Mouse (Mus musculus) kidney, postnatal 0 days (tissue): ENCODE results near the gene Greb1. TPM values are rescaled to one million over a fixed set of nuclear protein-coding genes. Genes with fewer than 3 reads are reported as not detected.

Experiments
- ATAC-seq: fragments of 200-750 bp; cut with Nextera tagmentation; replicated peaks from 2 replicates; pipeline ENCODE4 v1.8.0; 2017; ENCODE audit warnings: low read depth, moderate number of reproducible peaks, moderate TSS enrichment, moderate library complexity; ENCODE audit not compliant: low FRiP score
- DNase-seq: peaks from one replicate; pipeline ENCODE4 v3.0.0-alpha.2; 2016; ENCODE audit warnings: low spot score
- H3K27ac ChIP-seq: fragments of 300-500 bp; sonication (generic); 2 replicates; pipeline ENCODE4 v1.5.1; 2014; ENCODE audit warnings: mild to moderate bottlenecking
- H3K27me3 ChIP-seq: fragments of 300-500 bp; sonication (generic); 2 replicates; pipeline ENCODE4 v1.6.1; 2014; ENCODE audit warnings: low read length, mixed read lengths; ENCODE audit not compliant: insufficient read depth
- H3K36me3 ChIP-seq: fragments of 300-500 bp; sonication (generic); 2 replicates; pipeline ENCODE4 v1.6.1; 2014; ENCODE audit warnings: low read length, mixed read lengths; ENCODE audit not compliant: insufficient read depth
- H3K4me1 ChIP-seq: fragments of 300-500 bp; sonication (generic); replicated peaks from 2 replicates; pipeline ENCODE4 v1.6.1; 2014; ENCODE audit warnings: antibody characterized with exemption, low read length, mixed read lengths; ENCODE audit not compliant: insufficient read depth
- H3K4me2 ChIP-seq: fragments of 300-500 bp; sonication (generic); 2 replicates; pipeline ENCODE4 v1.6.1; 2014; ENCODE audit warnings: mild to moderate bottlenecking, low read length, moderate library complexity, mixed read lengths
- H3K4me3 ChIP-seq: fragments of 300-500 bp; sonication (generic); replicated peaks from 2 replicates; pipeline ENCODE4 v1.5.1; 2014; ENCODE audit warnings: low read depth, low read length
- H3K9ac ChIP-seq: fragments of 300-500 bp; sonication (generic); 2 replicates; pipeline ENCODE4 v1.6.1; 2014; ENCODE audit warnings: low read depth, low read length
- H3K9me3 ChIP-seq: fragments of 300-500 bp; sonication (generic); replicated peaks from 2 replicates; pipeline ENCODE4 v1.6.1; 2016; ENCODE audit warnings: low read length, inconsistent platforms, mixed read lengths
- CTCF ChIP-seq: IDR thresholded peaks from 2 replicates; pipeline ENCODE4 v1.5.1; 2016; ENCODE audit warnings: antibody characterized with exemption, low read depth, mild to moderate bottlenecking, moderate library complexity
- WGBS: fragments of 180-500 bp; shearing (Covaris S2); extraction: QIAGEN DNeasy Blood & Tissue Kit; methylation state at CpG from one replicate; pipeline ENCODE4 v1.1.7; 2014; 5-methylcytosine and 5-hydroxymethylcytosine counted together
- polyA plus RNA-seq: library from polyadenylated mRNA; unstranded; fragments of >200 nt; fragmentation: Nextera tagmentation; extraction: Ambion mirVana; gene quantifications from 2 replicates; pipeline ENCODE4 v1.2.1, GENCODE M21; 2015

The Greb1 gene
- polyA plus RNA-seq, 1 experiment from 2014 or later = 1.3 TPM

DNA sequence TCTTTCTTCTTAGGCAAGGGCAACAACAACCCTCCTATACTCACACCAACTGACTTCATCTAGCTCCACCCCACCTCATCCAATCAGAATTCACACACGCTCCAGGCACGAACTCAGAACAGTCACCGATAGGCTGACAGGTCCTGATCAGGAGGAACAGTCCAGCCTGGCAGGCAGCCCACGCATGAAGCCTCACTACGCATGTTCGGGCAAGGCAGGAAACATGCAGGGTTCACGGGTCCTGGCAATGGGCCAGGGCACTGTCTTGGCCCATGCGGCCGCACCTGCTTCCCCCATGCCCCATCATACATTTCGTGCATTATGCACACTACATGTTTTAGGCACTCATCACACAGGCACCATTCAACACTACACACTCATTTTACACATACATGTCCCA, 139.2 kb downstream of the Greb1 start:
- ATAC-seq = no peak
- WGBS = 81% methylated on average over 10 of the region's 10 CpGs

DNA sequence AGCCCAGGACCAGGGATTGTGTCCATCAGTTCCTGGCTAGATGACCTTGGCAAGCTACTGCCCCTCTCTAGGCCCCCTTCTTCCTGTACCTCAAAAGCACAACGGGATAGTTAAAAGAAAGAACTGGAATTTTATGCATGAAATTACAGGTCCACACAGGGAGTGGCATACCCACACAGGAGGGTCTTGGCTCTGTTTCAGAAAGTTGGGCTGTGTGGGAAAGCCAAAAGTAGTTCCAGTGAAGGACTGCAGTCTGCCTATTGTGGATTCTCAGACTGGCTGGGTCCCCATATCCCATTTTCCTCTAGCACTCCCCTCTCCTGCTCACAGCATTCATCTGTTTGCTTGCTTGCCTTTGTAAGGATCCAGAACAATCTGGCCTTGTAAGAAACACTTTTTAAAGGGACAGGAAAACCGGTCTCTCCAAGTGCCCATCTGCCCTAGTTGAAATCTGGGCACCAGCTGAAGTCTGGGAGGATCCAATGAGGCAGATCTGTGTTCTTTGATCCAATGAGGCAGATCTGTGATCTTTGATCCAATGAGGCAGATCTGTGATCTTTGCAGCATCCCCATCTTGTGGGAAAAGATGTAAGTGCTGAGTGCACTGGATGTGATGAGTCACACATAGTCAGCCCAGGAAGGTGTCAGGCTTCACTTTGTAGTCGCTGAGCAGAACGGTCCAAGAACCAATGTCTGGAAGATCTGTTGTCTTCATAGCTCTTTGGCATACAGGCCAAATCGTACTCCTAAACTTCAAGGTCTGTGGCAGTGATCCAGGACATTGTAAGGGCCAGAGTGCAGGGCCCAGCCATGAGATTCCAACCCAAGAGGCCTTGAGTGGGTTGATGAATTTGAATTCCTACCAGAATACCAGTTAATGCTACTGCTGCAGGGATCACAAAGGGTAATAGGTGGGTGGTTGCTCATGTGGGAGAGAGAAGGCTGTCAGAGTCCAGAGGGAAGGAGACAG, 143.5 kb downstream of the Greb1 start:
- Histone ChIP-seq H3K27ac (no peak overlapping the region), H3K27me3 (peaks cover 21% of the 10 kb centered on the region; the same call in 1 of the 2 replicates), H3K9ac (no peak overlapping the region), H3K4me2 (no peak overlapping the region), H3K4me3 (no peak overlapping the region), H3K36me3 (no peaks in the 10 kb centered on the region), H3K4me1 (0 out of 2 replicates have a peak, but pooled peaks cover 3% of the 10 kb centered on the region), H3K9me3 (no peaks in the 10 kb centered on the region)
- TF ChIP-seq CTCF = no peak
- 50% methylated on average over 5 of the region's 5 CpGs for WGBS
- DNase-seq (no peak), ATAC-seq (no peak)

More for the DNA sequence above, 139.2 kb downstream of the Greb1 start:
- Histone ChIP-seq H3K27me3 (no peaks in the 10 kb centered on the region), H3K4me1 (no peaks in the 10 kb centered on the region), H3K27ac (no peak overlapping the region), H3K9me3 (no peaks in the 10 kb centered on the region), H3K4me3 (no peak overlapping the region), H3K9ac (no peak overlapping the region), H3K4me2 (no peak overlapping the region), H3K36me3 (no peaks in the 10 kb centered on the region)
- no peak for DNase-seq
- TF ChIP-seq CTCF = no peak

DNA sequence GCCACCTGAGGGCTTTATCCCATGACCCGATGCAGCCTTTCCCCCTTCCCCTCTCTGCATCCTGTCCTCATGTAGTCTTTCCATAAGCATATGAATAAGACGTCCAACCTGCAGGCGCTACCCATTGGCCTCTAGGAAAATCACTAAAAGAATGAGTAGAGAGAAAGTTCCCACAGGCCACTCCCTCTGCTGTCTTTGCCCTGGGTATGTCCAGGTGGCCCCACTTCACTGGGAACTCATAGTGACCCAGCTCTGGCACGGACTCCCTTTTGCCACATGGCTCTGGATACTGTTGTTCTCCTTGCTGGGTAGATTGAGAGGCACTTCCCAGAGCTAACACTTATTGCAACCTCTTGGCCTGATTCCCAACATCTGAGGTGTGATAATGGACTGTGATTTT, 145.1 kb downstream of the Greb1 start:
- H3K4me2 ChIP-seq = no peak overlapping the region
- no peak for ATAC-seq
- DNase-seq = no peak
- H3K9me3 ChIP-seq = no peaks in the 10 kb centered on the region
- 0 out of 2 replicates have a peak, but pooled peaks cover 3% of the 10 kb centered on the region for H3K4me1 ChIP-seq
- WGBS = 80% methylated on average over 4 of the region's 4 CpGs
- H3K4me3 ChIP-seq = no peak overlapping the region
- H3K36me3 ChIP-seq = no peaks in the 10 kb centered on the region
- H3K9ac ChIP-seq = no peak overlapping the region
- H3K27ac ChIP-seq = no peak overlapping the region
- H3K27me3 ChIP-seq = peaks cover 21% of the 10 kb centered on the region; the same call in 1 of the 2 replicates
- no peak for TF ChIP-seq CTCF

DNA sequence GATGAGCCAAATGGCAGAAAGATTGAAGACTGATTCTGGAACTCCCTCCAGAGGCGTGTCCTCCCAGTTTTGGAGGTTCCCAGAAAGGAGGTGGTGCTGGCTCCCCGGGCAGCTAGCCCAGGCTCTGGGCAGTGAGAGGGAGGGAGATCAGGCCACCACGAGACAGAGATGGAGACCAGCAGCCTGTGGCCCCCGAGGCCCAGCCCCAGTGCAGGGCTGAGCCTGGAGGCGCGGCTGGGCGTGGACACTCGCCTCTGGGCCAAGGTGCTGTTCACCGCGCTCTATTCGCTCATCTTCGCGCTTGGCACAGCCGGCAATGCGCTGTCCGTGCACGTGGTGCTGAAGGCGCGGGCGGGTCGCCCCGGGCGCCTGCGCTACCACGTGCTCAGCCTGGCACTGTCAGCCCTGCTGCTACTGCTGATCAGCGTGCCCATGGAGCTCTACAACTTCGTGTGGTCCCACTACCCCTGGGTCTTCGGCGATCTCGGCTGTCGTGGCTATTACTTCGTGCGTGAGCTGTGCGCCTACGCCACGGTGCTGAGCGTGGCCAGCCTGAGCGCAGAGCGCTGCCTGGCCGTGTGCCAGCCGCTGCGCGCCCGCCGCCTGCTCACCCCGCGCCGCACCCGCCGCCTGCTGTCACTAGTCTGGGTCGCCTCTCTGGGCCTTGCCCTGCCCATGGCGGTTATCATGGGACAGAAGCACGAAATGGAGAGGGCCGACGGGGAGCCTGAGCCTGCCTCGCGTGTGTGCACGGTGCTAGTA, 147.2 kb downstream of the Greb1 start, which contains the start of gene Ntsr2:
Ntsr2 (plus strand) TSS at position 51 of the 762 bp plus-strand sequence.
- no peaks in the 10 kb centered on the region for H3K36me3 ChIP-seq
- TF ChIP-seq CTCF = no peak
- no peaks in the 10 kb centered on the region for H3K9me3 ChIP-seq
- H3K4me3 ChIP-seq = peak within 1 kb of the TSS; percentile 4; the same call in 1 of the 2 replicates
- WGBS = 5% methylated on average over 58 of the region's 58 CpGs
- no peak within 1 kb of the TSS for H3K9ac ChIP-seq
- 0 out of 2 replicates have a peak, but pooled peaks cover 3% of the 10 kb centered on the region for H3K4me1 ChIP-seq
- peak within 1 kb of the TSS; percentile 37; the same call in 1 of the 2 replicates for H3K4me2 ChIP-seq
- ATAC-seq (peak; percentile 94), DNase-seq (peak; percentile 79)
- peaks cover 21% of the 10 kb centered on the region; the same call in 1 of the 2 replicates for H3K27me3 ChIP-seq
- no peak within 1 kb of the TSS for H3K27ac ChIP-seq

DNA sequence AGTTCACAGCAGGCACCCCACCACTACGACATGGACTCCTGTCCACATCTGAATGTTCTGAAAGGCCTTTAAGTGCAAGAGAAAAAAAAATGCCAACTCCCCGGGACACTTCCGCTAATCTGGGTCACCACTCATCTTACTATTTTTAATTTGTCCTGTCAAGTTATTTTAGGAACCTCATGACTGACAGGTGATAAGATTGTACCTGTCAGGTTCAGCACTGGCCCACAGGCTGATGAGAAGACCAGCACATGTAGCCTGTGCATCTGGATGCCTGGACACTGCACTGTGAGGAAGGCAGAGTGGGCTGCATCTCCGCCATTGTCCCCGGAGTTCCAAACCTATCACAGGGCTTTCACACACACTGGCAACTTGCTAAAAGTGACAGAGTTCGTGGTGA, 150.9 kb downstream of the Greb1 start:
- H3K4me1 ChIP-seq = 0 out of 2 replicates have a peak, but pooled peaks cover 3% of the 10 kb centered on the region
- no peaks in the 10 kb centered on the region for H3K36me3 ChIP-seq
- H3K27ac ChIP-seq = no peak overlapping the region
- no peak for ATAC-seq
- H3K27me3 ChIP-seq = peaks cover 20% of the 10 kb centered on the region; the same call in 1 of the 2 replicates
- no peak for DNase-seq
- no peak for TF ChIP-seq CTCF
- H3K9me3 ChIP-seq = no peaks in the 10 kb centered on the region
- 79% methylated on average over 6 of the region's 6 CpGs for WGBS
- no peak overlapping the region for H3K4me2 ChIP-seq
- no peak overlapping the region for H3K9ac ChIP-seq
- H3K4me3 ChIP-seq = no peak overlapping the region

DNA sequence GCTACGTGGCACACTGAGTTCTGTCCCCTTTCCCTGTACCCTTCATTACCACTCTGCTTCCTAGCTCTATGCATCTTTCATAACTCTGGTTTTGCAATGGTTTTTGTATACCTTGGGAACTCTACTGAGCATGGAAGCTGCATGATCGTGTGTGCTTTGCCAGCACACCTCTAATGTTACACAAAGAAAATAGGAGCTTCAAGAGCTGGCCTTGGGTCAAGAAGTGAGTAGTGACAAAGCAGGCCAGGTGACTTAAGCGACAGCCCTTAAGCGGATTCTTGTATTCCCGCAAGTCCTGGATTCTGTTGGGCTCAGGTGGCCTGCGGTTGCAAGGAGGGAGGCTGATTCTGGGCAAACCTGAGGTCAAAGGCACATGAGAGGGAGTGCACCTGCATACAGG, 152.4 kb downstream of the Greb1 start:
- Histone ChIP-seq H3K9me3 (no peaks in the 10 kb centered on the region), H3K4me1 (no peaks in the 10 kb centered on the region), H3K4me3 (no peak overlapping the region), H3K4me2 (no peak overlapping the region), H3K36me3 (no peaks in the 10 kb centered on the region), H3K9ac (no peak overlapping the region), H3K27me3 (0 out of 2 replicates have a peak, but pooled peaks cover 6% of the 10 kb centered on the region), H3K27ac (no peak overlapping the region)
- DNase-seq (no peak), ATAC-seq (no peak)
- no peak for TF ChIP-seq CTCF
- whole genome bisulfite sequencing = 83% methylated on average over 6 of the region's 6 CpGs
